Mouse (Mus musculus): Measurements from ENCODE around the gene Celsr1.

- no peak for TF ChIP-seq POLR2A (IDR thresholded peaks at IDR 0.05; ENCODE audit: insufficient read depth, low read depth, low read length)
- no peak for TF ChIP-seq CTCF (IDR thresholded peaks at IDR 0.05; ENCODE audit: insufficient read depth, low read depth, low read length)
Measured at GRCm38 (mm10) chr15:86079876-86080275, 46.3 kb upstream of the Celsr1 start.

All from olfactory bulb, adult 2 months (tissue).